Mouse (Mus musculus) left cerebral cortex, adult 11 months (tissue): ENCODE measurements around the gene Capg.

Source experiments
- DNase-seq: peaks from one replicate; pipeline ENCODE4 v3.0.0; 2022; ENCODE audit warnings: low spot score

The Capg gene

DNA sequence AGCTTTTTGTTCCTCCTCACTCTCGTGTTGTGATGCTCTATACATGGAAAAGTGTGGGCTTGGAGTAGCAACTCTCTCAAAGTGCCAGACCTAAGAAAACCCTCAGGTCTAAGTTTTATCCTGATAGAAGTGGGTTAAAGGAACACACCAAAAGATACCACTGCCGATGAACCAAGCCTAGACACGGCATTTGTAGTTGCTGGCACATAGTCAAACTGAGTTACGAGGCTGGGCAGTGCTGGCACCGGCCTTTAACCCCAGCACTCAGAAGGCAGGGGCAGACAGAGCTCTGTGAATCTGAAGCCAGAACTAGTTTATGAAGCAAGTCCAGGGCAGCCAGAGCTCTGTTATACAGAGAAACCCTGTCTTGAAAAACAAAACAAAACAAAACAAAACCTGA is 63.5 kb downstream of the Capg start:
- DNase-seq, result no peak

GRCm38 (mm10) chr6:72608662-72609184 is 64.5 kb downstream of the Capg start:
- DNase-seq, result no peak

- no peak for DNase-seq
Measured at GRCm38 (mm10) chr6:72610261-72610660, 66.1 kb downstream of the Capg start.
